Mouse (Mus musculus) kidney, adult 18-20 months (tissue): Measurements from ENCODE around the gene Dlx5.

Experiments used
- DNase-seq: peaks from one replicate; pipeline ENCODE4 v3.0.0; 2021

Dlx5 gene

GRCm38 (mm10) chr6:6859111-6859949 lies 22.6 kb downstream of the Dlx5 start:
- no peak for DNase-seq

GRCm38 (mm10) chr6:6858571-6858970 lies 23.3 kb downstream of the Dlx5 start:
- DNase-seq: no peak

- no peak for DNase-seq
Observed at GRCm38 (mm10) chr6:6857766-6858165, 24.1 kb downstream of the Dlx5 start.

- DNase-seq: no peak
Observed at GRCm38 (mm10) chr6:6856881-6857280, 25.0 kb downstream of the Dlx5 start.

GRCm38 (mm10) chr6:6856316-6856715 lies 25.6 kb downstream of the Dlx5 start:
- DNase-seq: no peak

GRCm38 (mm10) chr6:6855746-6856185 lies 26.1 kb downstream of the Dlx5 start:
- no peak for DNase-seq

- no peak for DNase-seq
Observed at GRCm38 (mm10) chr6:6854902-6855745, 26.8 kb downstream of the Dlx5 start.

GRCm38 (mm10) chr6:6854176-6854575 lies 27.7 kb downstream of the Dlx5 start:
- DNase-seq: no peak

GRCm38 (mm10) chr6:6852944-6853343 lies 28.9 kb downstream of the Dlx5 start:
- no peak for DNase-seq

GRCm38 (mm10) chr6:6851166-6851565 lies 30.7 kb downstream of the Dlx5 start:
- DNase-seq: no peak

- DNase-seq: no peak
Observed at GRCm38 (mm10) chr6:6850324-6851060, 31.4 kb downstream of the Dlx5 start.

GRCm38 (mm10) chr6:6849744-6850143 lies 32.1 kb downstream of the Dlx5 start:
- no peak for DNase-seq

- DNase-seq: no peak
Observed at GRCm38 (mm10) chr6:6848541-6848940, 33.3 kb downstream of the Dlx5 start.

- DNase-seq: no peak
Observed at GRCm38 (mm10) chr6:6833301-6833700, 48.6 kb downstream of the Dlx5 start.

- DNase-seq: no peak
Observed at GRCm38 (mm10) chr6:6830446-6830845, 51.4 kb downstream of the Dlx5 start.
